Comparison of ENCODE assay signal across 25 mouse cellular contexts in the genomic region with DNA sequence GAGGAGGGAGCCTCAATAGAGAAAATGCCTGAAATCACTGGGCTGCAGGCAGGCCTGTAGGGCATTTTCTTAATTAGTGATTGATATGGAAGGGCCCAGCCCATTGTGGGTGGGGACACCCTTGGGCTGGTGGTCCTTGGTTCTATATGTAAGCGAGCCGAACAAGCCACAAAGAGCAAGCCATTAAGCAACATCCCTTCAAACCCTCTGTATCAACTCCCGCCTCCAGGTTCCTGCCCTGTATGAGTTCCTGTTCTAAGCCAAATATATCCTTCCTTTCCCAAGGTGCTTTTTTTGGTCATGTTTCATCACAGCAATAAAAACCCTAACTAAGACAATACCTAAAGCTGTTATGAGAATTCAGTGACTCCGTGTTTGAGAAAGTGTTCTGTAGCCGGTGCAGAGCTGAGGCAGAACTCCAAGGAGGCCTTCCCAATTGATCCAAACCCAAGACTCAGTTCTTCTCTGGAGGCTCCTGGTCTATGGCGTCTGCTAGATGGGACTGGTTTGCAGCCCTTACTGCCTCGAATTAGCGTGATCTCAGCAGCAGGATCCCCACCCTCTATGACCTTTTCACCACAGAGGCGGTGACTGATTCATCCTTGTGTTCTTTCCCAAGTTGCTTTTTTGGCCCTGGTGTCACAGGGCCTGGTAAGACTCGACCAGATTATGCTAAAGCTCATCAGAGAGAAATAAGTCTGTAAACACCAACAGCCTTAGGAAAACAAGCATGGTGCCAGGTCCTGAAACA. TPM values are rescaled to one million over a fixed set of nuclear protein-coding genes. Genes with fewer than 3 reads are reported as not detected.
DNase-seq lines count a peak whose midpoint lies in the region; ATAC-seq and TF ChIP-seq lines count a peak whose summit lies in the region.
"Had no signal": no experiment of that assay in that cellular context is flagged by ENCODE, and none has a peak within 500 bp of the region (broad histone marks: within the 10 kb centered on the region; RNA-seq: fewer than 3 reads in every experiment).

No protein-coding gene starts in this region.

- H3K27ac ChIP-seq in lung, postnatal 0 days (ENCODE audit: low read length) = no peak overlapping the region
- no peak overlapping the region for H3K27ac ChIP-seq in hindbrain, embryonic 10.5 days
- H3K27ac ChIP-seq: heart, embryonic 13.5 days; layer of hippocampus, adult 2 months; limb, embryonic 13.5 days; midbrain, embryonic 12.5 days; neural tube, embryonic 13.5 days had no signal

- H3K4me3 ChIP-seq in lung, postnatal 0 days (ENCODE audit: low read depth, low read length) = no peak overlapping the region
- H3K4me3 ChIP-seq in myocyte = no peak overlapping the region
- H3K4me3 ChIP-seq in hindbrain, embryonic 10.5 days = no peak overlapping the region
- H3K4me3 ChIP-seq: heart, embryonic 13.5 days; layer of hippocampus, adult 2 months; limb, embryonic 13.5 days; midbrain, embryonic 12.5 days; neural tube, embryonic 13.5 days had no signal

- DNase-seq in gastrocnemius, postnatal 25 days = peak; percentile 33
- DNase-seq in gastrocnemius, postnatal 4 days (ENCODE audit: low spot score in 2 of 2) = no peak
- peak; percentile 20 for DNase-seq in lung, postnatal 25 days (ENCODE audit: low spot score)
- no peak for DNase-seq in lung, postnatal 0 days (ENCODE audit: low spot score)
- DNase-seq in adipocyte (ENCODE audit: low spot score) = peak; percentile 75
- DNase-seq in embryo, embryonic 11 days = no peak
- DNase-seq in hindbrain, embryonic 10.5 days (ENCODE audit: low spot score) = no peak
- DNase-seq: cerebellum, adult 11-12 months; cerebellum, postnatal 14 days; kidney, adult 18-20 months; kidney, postnatal 14 days; layer of hippocampus, postnatal 36 days; lung, embryonic 14.5 days; spleen, adult 18-20 months; thymus, postnatal 36 days had no signal

- H3K79me2 ChIP-seq in myocyte (ENCODE audit: control insufficient read depth, insufficient read depth) = no peaks in the 10 kb centered on the region

- no peak overlapping the region for H3K9ac ChIP-seq in lung, postnatal 0 days (replicated peaks; ENCODE audit: low read depth)
- H3K9ac ChIP-seq: heart, embryonic 13.5 days; limb, embryonic 13.5 days; lung, embryonic 14.5 days; midbrain, embryonic 12.5 days; neural tube, embryonic 13.5 days had no signal

- H3K4me1 ChIP-seq in lung, postnatal 0 days (ENCODE audit: insufficient read depth, low read depth, low read length) = no peaks in the 10 kb centered on the region
- H3K4me1 ChIP-seq in hindbrain, embryonic 10.5 days (replicated peaks) = peaks cover 18% of the 10 kb centered on the region

- TF ChIP-seq POLR2A in myocyte (IDR thresholded peaks at IDR 0.05; ENCODE audit: insufficient read length, low read depth) = no peak

- TF ChIP-seq CTCF in lung, postnatal 0 days (IDR thresholded peaks at IDR 0.05) = no peak

- H3K9me3 ChIP-seq in lung, postnatal 0 days (ENCODE audit: low read length) = no peaks in the 10 kb centered on the region
- H3K9me3 ChIP-seq in hindbrain, embryonic 10.5 days = no peaks in the 10 kb centered on the region
- H3K9me3 ChIP-seq: G1E; heart, embryonic 13.5 days; limb, embryonic 13.5 days; midbrain, embryonic 12.5 days; neural tube, embryonic 13.5 days had no signal

- 71% methylated on average over 10 of the region's 10 CpGs for WGBS in lung, postnatal 0 days
- WGBS in hindbrain, embryonic 10.5 days = 77% methylated on average over 10 of the region's 10 CpGs

- no peak for TF ChIP-seq EP300 in lung, postnatal 0 days (IDR thresholded peaks at IDR 0.05)

- no peak overlapping the region for H3ac ChIP-seq in myocyte (ENCODE audit: control insufficient read depth, insufficient read length)

- no peaks in the 10 kb centered on the region for H3K27me3 ChIP-seq in lung, postnatal 0 days (replicated peaks; ENCODE audit: insufficient read depth, low read length)
- no peaks in the 10 kb centered on the region for H3K27me3 ChIP-seq in myocyte (ENCODE audit: control insufficient read depth, insufficient read depth, insufficient read length)
- peaks cover 9% of the 10 kb centered on the region for H3K27me3 ChIP-seq in hindbrain, embryonic 10.5 days (ENCODE audit: insufficient read depth, poor library complexity, severe bottlenecking)
- H3K27me3 ChIP-seq: neural tube, embryonic 13.5 days had no signal

- H3K36me3 ChIP-seq in lung, postnatal 0 days (ENCODE audit: insufficient read depth, low read length) = no peaks in the 10 kb centered on the region
- no peaks in the 10 kb centered on the region for H3K36me3 ChIP-seq in myocyte (ENCODE audit: control insufficient read depth, insufficient read depth)
- H3K36me3 ChIP-seq in hindbrain, embryonic 10.5 days = no peaks in the 10 kb centered on the region
- H3K36me3 ChIP-seq: G1E; heart, embryonic 13.5 days; limb, embryonic 13.5 days; midbrain, embryonic 12.5 days; neural tube, embryonic 13.5 days had no signal

- no peak for ATAC-seq in lung, postnatal 0 days
- ATAC-seq: CD4-positive, CD25-positive, alpha-beta regulatory T cell, adult 4 months had no signal

- H3K4me2 ChIP-seq in lung, postnatal 0 days (replicated peaks; ENCODE audit: low read depth, low read length) = no peak overlapping the region
- peak overlapping the region; percentile 13 for H3K4me2 ChIP-seq in myocyte (ENCODE audit: low read depth)
- H3K4me2 ChIP-seq: heart, embryonic 13.5 days; limb, embryonic 13.5 days; lung, embryonic 14.5 days; midbrain, embryonic 12.5 days; neural tube, embryonic 13.5 days had no signal

TF ChIP-seq in myocyte, 11 proteins besides CTCF, POLR2A, EP300 and RAD21:
- TF ChIP-seq MAX (IDR thresholded peaks at IDR 0.05; ENCODE audit: low read depth) (no peak), SRF (IDR thresholded peaks at IDR 0.05; ENCODE audit: control insufficient read depth, insufficient read length, low read depth) (no peak), MYOG (IDR thresholded peaks at IDR 0.05; ENCODE audit: control insufficient read depth in 1 of 3, insufficient read depth in 1 of 3, insufficient read length in 2 of 3, low read depth in 2 of 3) (no peak), MYOD1 (IDR thresholded peaks at IDR 0.05; ENCODE audit: control insufficient read depth in 1 of 3, insufficient read length in 2 of 3, low read depth in 2 of 3) (no peak), TCF12 (IDR thresholded peaks at IDR 0.05; ENCODE audit: insufficient read depth, poor library complexity, severe bottlenecking) (no peak), POLR2AphosphoS2 (IDR thresholded peaks at IDR 0.05; ENCODE audit: insufficient read length, low read depth) (no peak), CEBPB (IDR thresholded peaks at IDR 0.05; ENCODE audit: insufficient read depth, poor library complexity, severe bottlenecking) (no peak), USF1 (IDR thresholded peaks at IDR 0.05; ENCODE audit: low read depth) (no peak), REST (IDR thresholded peaks at IDR 0.05; ENCODE audit: insufficient read depth, insufficient read length) (no peak), E2F4 (IDR thresholded peaks at IDR 0.05; ENCODE audit: insufficient read depth) (no peak), TCF3 (IDR thresholded peaks at IDR 0.05; ENCODE audit: insufficient read length, low read depth) (no peak)

RNA-seq across cellular contexts. Expression of a gene that starts 5.6 kb away (rescaled TPM):
- not detected for total RNA-seq in gastrocnemius, postnatal 25 days (2021)
- total RNA-seq in gastrocnemius, postnatal 4 days (2021) = not detected
- not detected in 2 replicates for polyA plus RNA-seq in lung, postnatal 0 days (2015; fragmentation: Nextera tagmentation; extraction: Ambion mirVana)
- polyA plus RNA-seq in myocyte (2012; fragmentation: generic; extraction: Trizol) = 0.02 TPM
- polyA plus RNA-seq in hindbrain, embryonic 10.5 days (2016; fragmentation: Nextera tagmentation; extraction: Ambion mirVana) = 0.11 TPM in 1 of 2 replicates, not detected in the other
- total RNA-seq: megakaryocyte progenitor cell, adult 5-6 weeks had no signal
- polyA plus RNA-seq: embryonic facial prominence, embryonic 14.5 days; G1E; heart, embryonic 13.5 days; limb, embryonic 13.5 days had no signal

RNA-seq across cellular contexts. Expression of a gene that starts 54.2 kb away (rescaled TPM):
- total RNA-seq in gastrocnemius, postnatal 25 days (2021) = 1 to 10 TPM; 4.7 to 6.3 TPM
- total RNA-seq in gastrocnemius, postnatal 4 days (2021) = 10 to 100 TPM; 23.6 to 26.0 TPM
- polyA plus RNA-seq in lung, postnatal 0 days (2015; fragmentation: Nextera tagmentation; extraction: Ambion mirVana) = 20.3 and 21.1 TPM in 2 replicates
- polyA plus RNA-seq in myocyte (2012; fragmentation: generic; extraction: Trizol) = 14.6 TPM
- 14.5 and 15.2 TPM in 2 replicates for polyA plus RNA-seq in hindbrain, embryonic 10.5 days (2016; fragmentation: Nextera tagmentation; extraction: Ambion mirVana)

Comparison
In these comparisons a context has a peak if more than half of its experiments do, and no peak if none do; other contexts are left out.
1. DNase-seq: peak in gastrocnemius, postnatal 25 days (single experiment), lung, postnatal 25 days (single experiment) and adipocyte (single experiment); none in gastrocnemius, postnatal 4 days (0 of 2), lung, postnatal 0 days (single experiment), embryo, embryonic 11 days (single experiment) and hindbrain, embryonic 10.5 days (single experiment).